Mouse (Mus musculus) heart, postnatal 0 days (tissue): ENCODE measurements at regions not wholly inside any gene's neighbourhood (a gene's known extent, or its start where the extent isn't known, plus 50 kb on each side); places are given as distances from the start of the nearest gene placed in this dataset.

Source experiments
- ATAC-seq: fragments of 200-750 bp; cut with Nextera tagmentation; 2 replicates; pipeline ENCODE4 v1.8.0; 2017; ENCODE audit warnings: low read depth, moderate number of reproducible peaks, moderate library complexity; ENCODE audit not compliant: insufficient read depth
- DNase-seq: peaks from one replicate; pipeline ENCODE4 v3.0.0-alpha.2; 2016; ENCODE audit warnings: low spot score
- H3K27ac ChIP-seq: fragments of 300-500 bp; sonication (generic); 2 replicates; pipeline ENCODE4 v1.5.1; 2014; ENCODE audit warnings: low read depth, mild to moderate bottlenecking
- H3K27me3 ChIP-seq: fragments of 300-500 bp; sonication (generic); 2 replicates; pipeline ENCODE4 v1.6.1; 2014; ENCODE audit warnings: low read length, mixed read lengths; ENCODE audit not compliant: control insufficient read depth, insufficient read depth
- H3K36me3 ChIP-seq: fragments of 300-500 bp; sonication (generic); replicated peaks from 2 replicates; pipeline ENCODE4 v1.6.1; 2014; ENCODE audit warnings: low read length, mixed read lengths; ENCODE audit not compliant: control insufficient read depth, insufficient read depth
- H3K4me1 ChIP-seq: fragments of 300-500 bp; sonication (generic); 2 replicates; pipeline ENCODE4 v1.6.1; 2014; ENCODE audit warnings: antibody characterized with exemption; ENCODE audit not compliant: control insufficient read depth, insufficient read depth
- H3K4me2 ChIP-seq: fragments of 300-500 bp; sonication (generic); 2 replicates; pipeline ENCODE4 v1.6.1; 2014; ENCODE audit warnings: low read depth, mild to moderate bottlenecking, low read length, moderate library complexity
- H3K4me3 ChIP-seq: fragments of 300-500 bp; sonication (generic); 2 replicates; pipeline ENCODE4 v1.5.1; 2014; ENCODE audit warnings: low read depth, low read length
- H3K9ac ChIP-seq: fragments of 300-500 bp; sonication (generic); replicated peaks from 2 replicates; pipeline ENCODE4 v1.6.1; 2014; ENCODE audit warnings: low read depth, low read length, mixed read lengths
- H3K9me3 ChIP-seq: fragments of 300-500 bp; sonication (generic); replicated peaks from 2 replicates; pipeline ENCODE4 v1.6.1; 2016; ENCODE audit warnings: low read length; ENCODE audit not compliant: control insufficient read depth
- CTCF ChIP-seq: IDR thresholded peaks from 2 replicates; pipeline ENCODE4 v1.5.1; 2016; ENCODE audit warnings: antibody characterized with exemption, control low read depth, low read depth
- EP300 ChIP-seq: IDR thresholded peaks from 2 replicates; pipeline ENCODE4 v1.6.1; 2016; ENCODE audit warnings: antibody characterized with exemption, low read depth
- WGBS: fragments of 180-500 bp; shearing (Covaris S2); extraction: QIAGEN DNeasy Blood & Tissue Kit; methylation state at CpG from one replicate; pipeline ENCODE4 v1.1.7; 2014; 5-methylcytosine and 5-hydroxymethylcytosine counted together

DNA sequence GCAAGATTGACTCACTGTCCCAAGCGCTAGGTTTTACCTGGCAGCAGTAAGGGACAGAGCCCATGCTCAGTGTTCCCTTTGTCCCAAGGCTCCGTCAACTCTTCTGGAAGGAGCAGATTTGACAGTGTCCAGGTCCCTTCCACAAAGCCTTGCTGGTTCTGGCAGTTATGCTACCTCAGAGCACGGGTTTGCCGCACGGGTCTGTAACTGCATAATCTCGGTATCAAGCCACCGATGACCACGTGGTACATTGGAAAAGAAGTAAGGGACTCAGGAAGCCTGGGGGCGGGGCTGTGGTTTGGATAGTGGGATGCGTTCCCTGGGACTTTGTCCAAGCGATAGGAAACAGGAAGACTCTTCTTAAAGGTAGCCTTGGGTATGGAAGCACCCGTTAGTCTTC lies 319.3 kb downstream of the Mtx2 start:
- no peak overlapping the region for H3K27ac ChIP-seq
- 60% methylated on average over 12 of the region's 12 CpGs for WGBS
- no peaks in the 10 kb centered on the region for H3K4me1 ChIP-seq
- peaks cover 32% of the 10 kb centered on the region for H3K27me3 ChIP-seq
- no peak overlapping the region for H3K9ac ChIP-seq
- no peaks in the 10 kb centered on the region for H3K36me3 ChIP-seq
- ATAC-seq (no peak), DNase-seq (no peak)
- TF ChIP-seq CTCF (no peak), EP300 (no peak)
- no peak overlapping the region for H3K4me2 ChIP-seq
- H3K9me3 ChIP-seq, result no peaks in the 10 kb centered on the region
- no peak overlapping the region for H3K4me3 ChIP-seq

DNA sequence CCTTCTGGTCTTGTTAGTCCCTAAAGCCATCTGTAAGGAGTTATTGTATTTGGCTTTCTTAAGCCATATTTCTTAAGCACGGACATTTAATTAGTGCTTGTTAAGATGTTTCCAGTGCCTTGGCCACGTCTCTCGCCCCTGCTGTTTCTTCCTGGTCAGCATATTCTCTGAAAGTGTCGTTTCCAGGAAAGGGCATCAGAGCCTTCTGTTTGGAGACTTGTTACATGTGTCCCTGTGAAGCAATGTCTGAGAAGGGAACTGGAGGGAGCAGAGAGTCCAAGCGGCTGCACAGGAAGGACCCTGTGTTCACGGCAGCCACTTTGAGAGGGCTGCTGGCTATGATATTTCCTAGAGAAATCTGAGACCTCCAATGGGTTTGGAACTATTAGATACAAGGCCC lies 320.7 kb downstream of the Mtx2 start:
- ATAC-seq (no peak), DNase-seq (no peak)
- TF ChIP-seq EP300, result no peak
- no peak for TF ChIP-seq CTCF
- Histone ChIP-seq H3K36me3 (no peaks in the 10 kb centered on the region), H3K9me3 (no peaks in the 10 kb centered on the region), H3K4me1 (no peaks in the 10 kb centered on the region), H3K4me2 (no peak overlapping the region), H3K27me3 (peaks cover 26% of the 10 kb centered on the region), H3K4me3 (no peak overlapping the region), H3K27ac (no peak overlapping the region), H3K9ac (no peak overlapping the region)
- WGBS, result 60% methylated on average over 6 of the region's 6 CpGs

DNA sequence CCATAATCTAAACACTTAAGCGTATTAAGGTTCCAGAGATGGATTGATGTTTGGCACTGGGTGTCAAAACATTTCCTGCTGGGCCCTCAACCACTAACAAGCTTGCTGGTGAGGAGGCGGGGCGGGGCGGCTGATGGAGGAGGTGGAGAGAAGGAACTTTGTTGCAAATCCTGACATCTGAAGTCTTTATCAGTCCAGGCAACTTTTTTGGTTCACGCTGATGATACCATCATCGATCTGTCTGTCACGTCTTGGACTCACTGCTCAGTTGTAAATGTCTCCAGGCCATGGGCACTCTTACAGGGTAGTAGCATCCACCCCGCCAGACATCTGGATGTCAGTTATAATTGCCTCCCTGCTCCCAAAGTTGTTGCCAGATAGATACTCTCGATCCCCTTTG lies 321.8 kb downstream of the Mtx2 start:
- Histone ChIP-seq H3K27ac (no peak overlapping the region), H3K27me3 (peaks cover 22% of the 10 kb centered on the region; the same call in 1 of the 2 replicates), H3K36me3 (no peaks in the 10 kb centered on the region), H3K4me3 (no peak overlapping the region), H3K4me2 (no peak overlapping the region), H3K4me1 (no peaks in the 10 kb centered on the region), H3K9ac (no peak overlapping the region), H3K9me3 (no peaks in the 10 kb centered on the region)
- TF ChIP-seq CTCF (no peak), EP300 (no peak)
- 54% methylated on average over 9 of the region's 9 CpGs for WGBS
- DNase-seq, result no peak
- ATAC-seq, result no peak

DNA sequence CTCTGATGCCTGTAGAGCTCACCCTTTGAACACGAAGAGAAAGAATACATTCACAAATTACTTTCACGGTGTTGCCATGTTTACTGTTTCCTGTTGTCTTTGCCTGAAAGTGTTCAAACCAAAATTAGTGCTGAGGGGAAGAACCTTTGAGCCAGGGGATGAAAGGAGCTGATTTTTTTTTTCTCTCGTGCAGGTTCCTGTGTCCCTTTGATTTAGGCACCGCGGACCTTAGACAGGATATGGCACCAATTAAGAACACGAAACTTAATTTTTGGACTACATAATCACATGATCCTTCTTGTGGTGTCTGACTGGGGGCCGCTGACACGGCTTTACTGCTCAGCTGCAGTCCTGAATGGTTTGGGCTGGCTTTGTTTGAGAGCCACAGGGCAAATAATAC lies 322.4 kb downstream of the Mtx2 start:
- Histone ChIP-seq H3K9me3 (no peaks in the 10 kb centered on the region), H3K4me3 (no peak overlapping the region), H3K27me3 (peaks cover 22% of the 10 kb centered on the region; the same call in 1 of the 2 replicates), H3K36me3 (no peaks in the 10 kb centered on the region), H3K27ac (no peak overlapping the region), H3K4me2 (no peak overlapping the region), H3K4me1 (no peaks in the 10 kb centered on the region), H3K9ac (no peak overlapping the region)
- DNase-seq, result no peak
- no peak for ATAC-seq
- TF ChIP-seq CTCF, result no peak
- TF ChIP-seq EP300, result no peak
- WGBS, result 74% methylated on average over 8 of the region's 8 CpGs

DNA sequence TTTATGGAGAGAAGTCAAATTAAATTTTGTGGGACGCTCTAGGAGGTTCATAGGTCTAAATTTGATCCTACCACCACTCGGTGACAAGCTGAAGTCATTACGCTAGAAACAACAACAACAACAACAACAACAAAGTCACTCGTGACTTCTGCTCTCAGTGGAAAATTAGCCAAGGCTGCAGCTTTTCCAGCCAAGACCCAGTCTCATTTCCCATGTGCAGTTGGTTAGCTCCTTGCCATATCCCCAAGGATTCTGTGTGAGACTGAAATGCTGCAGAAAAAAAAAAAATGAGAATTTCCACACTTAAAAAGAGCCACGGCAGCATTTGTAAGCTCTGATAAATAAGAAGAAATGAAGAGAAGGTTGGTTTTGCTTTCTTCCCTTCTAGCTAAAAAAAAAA lies 323.4 kb downstream of the Mtx2 start:
- H3K4me1 ChIP-seq, result 0 out of 2 replicates have a peak, but pooled peaks cover 3% of the 10 kb centered on the region
- ATAC-seq (no peak), DNase-seq (no peak)
- WGBS, result 84% methylated on average over 5 of the region's 5 CpGs
- no peaks in the 10 kb centered on the region for H3K36me3 ChIP-seq
- TF ChIP-seq CTCF, result no peak
- TF ChIP-seq EP300, result no peak
- no peak overlapping the region for H3K4me3 ChIP-seq
- H3K4me2 ChIP-seq, result no peak overlapping the region
- no peak overlapping the region for H3K27ac ChIP-seq
- H3K9me3 ChIP-seq, result no peaks in the 10 kb centered on the region
- 0 out of 2 replicates have a peak, but pooled peaks cover 19% of the 10 kb centered on the region for H3K27me3 ChIP-seq
- H3K9ac ChIP-seq, result no peak overlapping the region

DNA sequence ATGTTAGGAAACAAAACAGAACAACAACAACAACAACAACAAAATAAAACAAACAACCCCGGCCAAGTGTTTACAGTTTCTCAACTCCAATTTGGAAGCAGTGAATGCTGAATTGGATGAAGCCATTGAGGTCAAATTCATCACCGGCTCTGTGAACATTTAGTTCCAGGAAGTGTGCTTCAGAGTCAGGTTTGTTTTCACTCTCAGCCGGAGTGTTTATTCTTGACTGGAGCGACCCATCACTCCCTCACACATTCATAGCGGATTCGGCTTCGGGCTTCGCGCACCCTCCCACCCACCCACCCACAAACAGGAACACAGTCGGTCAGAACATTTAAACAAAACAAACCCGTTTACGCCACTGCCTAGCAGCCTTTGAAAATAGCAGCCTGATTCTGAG lies 324.0 kb downstream of the Mtx2 start:
- DNase-seq, result no peak
- 43% methylated on average over 12 of the region's 12 CpGs for WGBS
- ATAC-seq, result no peak

More for the DNA sequence above, 324.0 kb downstream of the Mtx2 start:
- Histone ChIP-seq H3K9me3 (no peaks in the 10 kb centered on the region), H3K9ac (no peak overlapping the region), H3K4me1 (0 out of 2 replicates have a peak, but pooled peaks cover 7% of the 10 kb centered on the region), H3K27ac (no peak overlapping the region), H3K4me2 (peak overlapping the region; percentile 44), H3K36me3 (no peaks in the 10 kb centered on the region), H3K4me3 (no peak overlapping the region), H3K27me3 (0 out of 2 replicates have a peak, but pooled peaks cover 19% of the 10 kb centered on the region)
- TF ChIP-seq CTCF, result no peak
- no peak for TF ChIP-seq EP300
